In genomic region chr14:104203239-104203986, GRCm38 (mm10) we compare ENCODE assay signal across 10 mouse cellular contexts.
DNase-seq lines count a peak whose midpoint lies in the region; ATAC-seq and TF ChIP-seq lines count a peak whose summit lies in the region.
"Had no signal": no experiment of that assay in that cellular context is flagged by ENCODE, and none has a peak within 500 bp of the region (broad histone marks: within the 10 kb centered on the region; RNA-seq: fewer than 3 reads in every experiment).

No protein-coding gene starts in this region.

- no peak for ATAC-seq in monocyte, adult 5-6 weeks (replicated peaks; ENCODE audit: insufficient number of reproducible peaks, low FRiP score, low TSS enrichment, poor library complexity, severe bottlenecking)
- no peak for ATAC-seq in CD4-positive, CD25-positive, alpha-beta regulatory T cell, adult 4 months

- no peak overlapping the region for H3K27ac ChIP-seq in kidney, adult 2 months (ENCODE audit: insufficient read depth, low read depth, low read length)
- H3K27ac ChIP-seq: neural tube, embryonic 13.5 days had no signal

- H3K4me1 ChIP-seq in kidney, adult 2 months (ENCODE audit: control insufficient read depth, insufficient read depth, low read length): no peaks in the 10 kb centered on the region

- no peak for TF ChIP-seq POLR2A in kidney, adult 2 months (IDR thresholded peaks at IDR 0.05; ENCODE audit: low read depth, low read length)
- TF ChIP-seq POLR2A in brain, embryonic 14.5 days (IDR thresholded peaks at IDR 0.05; ENCODE audit: borderline replicate concordance, extremely low read depth, insufficient read depth, insufficient read length, poor library complexity, severe bottlenecking): no peak

- WGBS in kidney, adult 2 months: 71% methylated on average over 17 of the region's 17 CpGs

- no peak overlapping the region for H3K4me3 ChIP-seq in kidney, adult 2 months (ENCODE audit: insufficient read depth, low read depth, low read length)
- H3K4me3 ChIP-seq: neural tube, embryonic 13.5 days had no signal

- no peaks in the 10 kb centered on the region for H3K36me3 ChIP-seq in kidney, adult 2 months (ENCODE audit: control insufficient read depth, insufficient read depth, low read length)
- H3K36me3 ChIP-seq: neural tube, embryonic 13.5 days had no signal

- TF ChIP-seq CTCF in kidney, adult 2 months (conservative IDR thresholded peaks at IDR 0.05; ENCODE audit: insufficient read depth, insufficient read length, low read depth, low read length): no peak
- TF ChIP-seq CTCF in brain, embryonic 14.5 days (IDR thresholded peaks at IDR 0.05; ENCODE audit: borderline replicate concordance, extremely low read depth, insufficient read depth, insufficient read length): no peak; the same call in 1 of the 2 replicates

- H3K27me3 ChIP-seq in kidney, adult 2 months (replicated peaks; ENCODE audit: control insufficient read depth, insufficient read depth, low read length): no peaks in the 10 kb centered on the region
- H3K27me3 ChIP-seq: neural tube, embryonic 13.5 days had no signal

- peak; percentile 18 for DNase-seq in kidney, adult 2 months
- no peak for DNase-seq in kidney, adult 11 months
- peak; percentile 41 for DNase-seq in ES-CJ7 (ENCODE audit: low read depth, low spot score)
- peak; percentile 37 for DNase-seq in brain, embryonic 14.5 days (ENCODE audit: low read depth)
- DNase-seq in kidney, postnatal 14 days: peak; percentile 11
- DNase-seq in frontal cortex, postnatal 36 days (ENCODE audit: low spot score in 2 of 2): no peak
- DNase-seq: spleen, adult 18-20 months had no signal

Comparison
In these comparisons a context has a peak if more than half of its experiments do, and no peak if none do; other contexts are left out.
1. DNase-seq: peak in kidney, adult 2 months (single experiment), ES-CJ7 (single experiment), brain, embryonic 14.5 days (single experiment) and kidney, postnatal 14 days (single experiment); none in kidney, adult 11 months (single experiment) and frontal cortex, postnatal 36 days (0 of 2).